Mouse (Mus musculus): Measurements from ENCODE around the gene Kcnd3.

Kcnd3 gene

DNA sequence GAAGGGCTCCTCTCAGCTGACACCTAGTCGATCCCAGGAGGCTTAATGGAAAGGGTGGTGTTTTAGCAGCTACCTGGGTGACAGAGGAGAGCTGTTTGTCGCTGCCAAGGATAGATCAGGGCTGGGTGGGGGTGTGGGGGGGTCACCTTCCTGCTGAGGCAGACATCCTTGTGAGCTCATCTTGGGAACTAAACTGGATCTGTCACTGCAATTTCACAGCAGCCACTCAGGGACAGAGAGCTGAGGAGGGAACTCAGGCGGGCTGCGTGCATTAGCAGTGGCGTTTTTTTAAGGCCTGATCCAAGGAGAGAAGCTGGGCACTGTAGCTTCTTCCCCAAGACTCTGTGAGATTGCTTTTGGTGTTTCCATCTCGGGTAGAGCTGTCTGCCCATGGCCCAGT, 129.0 kb downstream of the Kcnd3 start:
- DNase-seq (ENCODE audit: low spot score in 2 of 2), result no peak

DNA sequence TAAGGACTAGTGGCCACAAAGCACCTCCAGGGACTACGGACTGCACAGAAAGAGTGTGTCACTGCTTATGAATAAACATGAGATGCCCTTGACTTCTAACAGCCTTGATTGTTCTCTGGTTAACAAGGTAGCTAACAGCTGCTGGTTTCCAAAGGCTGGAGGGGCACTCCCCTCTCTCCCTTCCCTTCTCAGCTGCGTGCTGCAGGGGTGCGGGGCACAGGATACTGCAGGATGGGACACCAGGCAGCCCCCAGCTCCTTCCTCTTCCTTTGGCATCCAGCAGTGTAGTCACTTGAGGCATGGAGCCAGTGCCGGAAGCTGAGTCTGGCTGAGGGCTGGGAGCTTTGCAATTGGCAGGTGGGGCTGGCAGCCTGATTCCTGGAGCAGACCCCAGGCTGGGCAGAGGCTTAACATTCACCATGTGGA, 133.6 kb downstream of the Kcnd3 start:
- DNase-seq (ENCODE audit: low spot score in 2 of 2), result no peak

DNA sequence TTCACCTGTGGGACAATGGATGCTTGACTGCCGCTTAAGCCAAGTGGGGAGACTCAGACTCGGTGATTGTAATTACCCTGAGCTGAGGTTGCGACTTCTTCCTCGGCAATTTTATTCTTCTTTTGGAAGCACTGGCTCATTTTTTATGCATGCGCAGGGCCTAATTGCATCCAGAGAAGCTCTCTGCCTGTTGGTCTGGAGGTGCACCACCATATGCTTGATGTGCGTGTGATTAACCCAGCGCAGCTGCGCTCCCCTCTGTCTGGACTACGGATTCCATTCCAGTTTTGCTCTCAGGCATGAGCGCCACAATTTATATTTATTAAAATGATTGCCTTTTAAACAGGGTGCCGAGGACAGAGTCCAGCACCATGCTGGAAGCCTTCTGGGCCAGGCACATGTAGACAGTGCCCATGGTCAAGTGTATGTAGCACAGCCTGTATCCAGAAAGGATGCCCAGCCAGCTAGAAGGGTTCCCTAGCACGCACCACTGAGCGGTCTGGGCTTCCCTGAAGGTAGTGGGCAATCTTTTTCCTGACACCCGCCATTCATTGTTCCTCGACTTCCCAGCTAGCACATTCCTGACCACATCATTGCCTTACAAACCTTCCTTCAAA, 138.0 kb downstream of the Kcnd3 start:
- no peak for DNase-seq (ENCODE audit: low spot score in 2 of 2)

DNA sequence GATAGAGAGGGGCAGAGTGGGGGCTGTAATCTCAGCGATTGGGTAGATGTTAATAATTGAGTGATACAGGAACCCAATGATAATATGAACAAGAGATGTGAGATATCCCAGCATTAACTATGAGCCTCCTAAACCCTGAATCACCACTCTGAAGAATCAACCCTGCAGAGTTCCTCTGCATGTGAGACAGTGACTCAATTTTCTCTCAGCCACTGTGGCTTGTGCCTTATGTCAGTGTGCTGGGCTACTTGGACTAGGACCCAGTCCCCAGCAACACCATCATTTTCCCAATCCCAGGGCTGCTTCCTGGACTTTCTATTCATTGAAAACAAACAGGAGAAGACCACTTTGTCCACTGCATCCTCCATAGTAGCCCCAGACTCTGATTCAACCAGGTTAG, 139.6 kb downstream of the Kcnd3 start:
- DNase-seq (ENCODE audit: low spot score in 2 of 2), result no peak

DNA sequence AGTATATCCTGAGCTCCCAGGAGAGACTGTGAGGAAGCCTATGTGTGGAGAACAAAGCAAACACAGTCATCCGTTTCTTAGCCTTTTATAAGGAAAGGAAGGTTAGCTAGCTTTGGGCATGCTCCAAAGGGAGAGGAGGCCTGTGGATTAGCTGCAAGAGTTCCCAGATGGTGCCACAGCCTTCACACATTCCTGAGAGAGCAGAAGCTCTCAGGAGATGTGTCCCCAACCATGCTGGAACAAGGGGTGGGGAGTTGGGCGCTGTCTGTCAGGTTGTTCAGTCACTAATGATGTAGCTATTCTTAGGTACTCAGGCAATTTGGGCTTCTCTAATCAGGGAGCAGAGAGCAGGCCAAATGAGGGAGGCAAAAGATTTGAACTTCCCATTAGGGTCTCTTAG, 140.1 kb downstream of the Kcnd3 start:
- no peak for DNase-seq (ENCODE audit: low spot score in 2 of 2)

DNA sequence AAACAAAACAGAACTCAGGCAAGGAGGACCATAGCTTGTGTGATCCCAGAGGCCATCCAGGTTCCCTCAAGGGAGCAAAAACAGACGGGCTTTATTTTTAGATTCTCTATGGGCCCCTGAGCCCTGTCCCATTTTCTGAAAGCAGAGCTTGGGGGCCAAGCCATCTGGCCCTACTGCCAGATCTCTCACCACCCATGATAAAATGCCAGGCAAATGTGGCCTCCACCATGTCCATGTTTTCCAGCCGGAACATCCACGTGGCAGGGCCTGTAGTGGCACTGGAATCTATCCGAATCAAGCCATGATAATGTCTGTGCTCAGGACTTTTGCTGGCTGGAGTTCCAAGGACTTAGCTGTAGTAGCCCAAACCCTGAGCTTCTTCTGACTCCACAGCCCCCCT, 148.4 kb downstream of the Kcnd3 start:
- DNase-seq (ENCODE audit: low spot score in 2 of 2), result no peak

DNA sequence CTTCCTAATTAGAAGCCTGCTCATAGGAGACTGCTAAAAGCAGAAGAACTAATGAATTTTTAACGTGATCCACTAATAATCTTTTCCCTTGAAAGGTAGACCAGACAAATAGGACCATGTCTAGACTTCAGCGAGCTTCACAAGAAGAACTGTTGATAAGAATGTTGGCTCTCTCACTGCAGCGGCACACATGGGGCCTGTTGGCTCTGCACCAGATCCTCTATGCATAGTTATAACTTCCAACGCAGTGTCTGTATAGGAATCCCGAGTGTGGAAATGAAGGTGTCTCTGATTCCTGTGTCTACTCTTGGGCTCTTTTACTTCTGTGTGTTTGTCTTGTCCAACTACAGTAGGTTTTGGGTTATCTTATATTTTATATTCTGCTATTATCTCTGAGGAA, 150.8 kb downstream of the Kcnd3 start:
- DNase-seq (ENCODE audit: low spot score in 2 of 2), result peak in 1 of 2 experiments; percentile 47

DNA sequence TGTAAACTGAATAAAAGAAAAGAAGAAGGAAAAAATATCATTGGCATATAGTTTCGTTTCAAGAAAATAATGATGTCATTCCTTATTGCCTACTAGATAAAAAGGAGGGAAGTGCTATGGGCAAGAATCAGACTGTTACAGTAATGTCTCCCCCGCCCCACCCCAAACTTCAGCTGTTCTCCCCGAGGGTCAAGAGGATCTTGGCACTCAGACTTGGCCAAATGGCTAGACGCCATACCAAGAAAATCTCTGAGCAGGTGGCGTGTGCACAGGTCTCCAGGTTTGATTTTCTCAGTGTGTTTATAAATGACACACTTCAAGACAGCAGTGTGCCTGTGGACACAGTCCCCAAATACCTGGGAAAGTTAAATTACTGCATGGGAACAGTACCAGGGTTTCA, 153.6 kb downstream of the Kcnd3 start:
- DNase-seq (ENCODE audit: low spot score in 2 of 2), result no peak

DNA sequence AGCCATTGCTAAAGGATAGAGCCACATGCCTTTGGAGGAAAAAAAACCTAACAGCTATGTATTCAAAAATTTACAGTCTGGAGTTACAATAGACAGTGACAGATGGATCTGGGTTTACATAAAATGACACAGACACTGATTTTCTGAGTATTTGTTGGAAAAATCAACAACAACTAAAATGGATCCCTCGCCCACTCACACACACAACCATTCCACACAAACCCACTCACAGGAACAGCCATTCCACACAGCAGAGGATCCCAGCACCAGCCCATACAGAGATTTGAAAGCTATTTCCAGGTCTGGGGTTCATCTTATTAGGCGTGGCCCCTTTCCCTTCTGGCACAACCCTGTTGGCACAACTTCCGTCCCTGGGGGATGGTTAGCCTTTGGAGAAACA, 156.7 kb downstream of the Kcnd3 start:
- no peak for DNase-seq (ENCODE audit: low spot score in 2 of 2)

DNA sequence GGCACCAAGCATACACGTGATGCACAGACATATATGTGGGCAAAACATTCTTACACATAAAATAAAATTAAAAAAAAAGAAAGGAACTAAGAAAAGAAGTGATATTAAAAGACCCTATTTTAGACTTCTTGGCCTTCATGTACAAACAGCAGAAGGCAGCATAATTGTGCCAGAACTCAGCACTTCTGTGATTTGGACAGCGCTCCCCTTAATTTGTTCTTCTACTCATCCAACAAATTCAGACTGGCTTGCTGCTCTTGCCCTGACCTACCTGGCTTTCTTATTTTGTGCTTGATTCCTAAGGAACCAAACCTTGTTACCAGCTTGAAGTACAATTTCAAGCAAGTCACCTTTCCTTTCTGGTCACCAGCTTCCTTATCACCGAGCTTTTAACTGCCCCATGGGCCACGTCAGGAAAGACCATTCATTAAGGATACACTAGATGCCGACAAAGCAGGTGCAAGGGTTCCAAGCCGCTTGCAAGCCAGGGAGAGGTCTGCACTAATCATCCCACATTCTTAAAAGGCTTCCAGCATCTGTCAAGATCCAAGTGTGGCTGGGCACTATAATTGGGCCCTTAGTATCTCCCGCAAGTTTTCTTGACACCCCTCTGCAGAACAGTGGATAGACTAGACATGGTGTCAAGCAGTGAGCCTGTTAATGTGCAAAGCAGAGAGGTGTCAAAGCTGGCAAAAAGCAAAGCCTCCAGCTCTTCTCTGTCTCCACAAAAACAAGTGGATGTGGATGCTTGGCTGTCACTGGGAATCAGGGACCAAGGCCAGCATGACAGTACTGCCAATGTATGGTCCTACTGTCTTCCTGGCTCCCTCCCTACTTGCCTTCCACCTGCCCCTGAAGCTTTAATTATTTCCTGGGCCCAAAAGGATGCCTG, 159.6 kb downstream of the Kcnd3 start:
- DNase-seq (ENCODE audit: low spot score in 2 of 2), result no peak

DNA sequence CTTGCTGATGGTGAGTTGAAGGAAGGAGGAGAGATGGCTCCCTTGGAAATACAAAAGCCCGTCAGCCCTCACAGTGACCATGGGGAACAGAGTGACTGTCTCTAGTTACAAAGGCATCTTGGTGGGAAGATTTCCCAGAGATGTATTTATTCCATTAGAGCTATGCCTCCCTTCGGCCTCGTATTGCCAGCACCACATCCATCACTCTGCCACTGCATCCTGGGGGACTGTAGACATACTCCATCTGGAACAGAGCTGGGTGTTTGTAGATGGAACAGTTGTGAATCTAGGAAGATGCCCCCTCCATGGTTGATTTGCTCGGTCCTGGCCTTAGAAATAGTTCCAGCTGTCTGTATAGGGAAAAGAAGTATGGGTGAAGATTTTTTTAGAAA, 160.3 kb downstream of the Kcnd3 start:
- no peak for DNase-seq (ENCODE audit: low spot score in 2 of 2)

DNA sequence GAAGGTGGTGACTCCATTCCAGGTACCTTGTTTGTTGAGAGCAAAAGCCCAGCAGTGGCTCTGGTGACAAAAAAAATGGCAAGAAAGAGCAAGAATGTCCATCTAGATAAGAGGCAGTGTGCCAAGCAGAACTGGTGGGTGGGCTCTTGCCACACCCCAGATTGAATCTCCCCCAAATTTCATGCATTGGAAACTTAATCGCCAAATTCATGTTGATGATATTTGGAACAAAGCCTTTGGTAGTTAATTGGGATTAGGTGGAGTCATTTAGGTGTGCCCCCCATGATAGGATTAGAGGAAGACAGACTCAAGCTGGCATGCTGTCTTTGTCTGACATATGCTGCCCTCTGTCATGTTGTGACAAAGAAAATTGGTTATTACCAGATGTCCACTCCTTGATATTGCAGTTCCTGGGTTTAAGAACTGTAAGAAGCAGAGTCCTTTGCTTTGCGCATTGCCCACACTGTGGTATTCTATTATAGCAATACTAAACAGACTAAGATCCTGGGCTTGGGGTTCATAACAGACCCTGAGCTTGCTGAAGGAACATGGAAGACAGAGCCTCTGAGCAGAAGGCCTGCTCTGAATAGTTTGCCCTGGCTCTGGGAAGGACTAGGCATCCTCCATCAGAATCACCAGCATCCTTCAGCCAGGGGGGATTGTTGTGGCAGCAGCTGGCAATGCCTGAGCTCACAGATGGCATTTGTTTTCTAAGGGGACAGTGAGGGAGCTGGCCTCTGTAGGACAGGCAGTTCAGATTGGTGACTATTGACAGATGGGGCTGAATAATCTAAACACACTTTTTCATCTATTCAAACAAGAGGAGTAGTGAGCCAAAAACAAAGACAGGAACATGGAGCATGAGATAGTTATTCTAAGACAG, 165.0 kb downstream of the Kcnd3 start:
- no peak for DNase-seq (ENCODE audit: low spot score in 2 of 2)

DNA sequence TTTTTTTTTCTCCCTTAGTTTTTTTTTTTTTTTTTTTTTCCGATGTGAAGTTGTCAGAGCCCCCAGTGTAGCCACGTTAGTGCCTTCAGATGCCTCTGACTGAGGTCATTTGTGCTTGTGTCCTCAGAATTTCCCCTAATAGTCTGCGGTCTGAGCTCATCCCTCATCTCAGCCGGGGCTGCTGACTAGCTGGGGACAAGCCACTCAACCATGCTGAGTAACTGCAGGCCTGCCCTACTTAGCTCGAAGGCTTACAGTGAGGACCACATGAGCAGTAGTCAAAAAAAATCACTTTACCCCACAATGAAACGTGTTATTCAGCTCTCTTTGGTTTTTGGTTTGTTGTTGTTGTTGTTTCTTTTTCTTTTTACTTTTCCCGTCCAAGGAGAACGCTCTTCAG, 169.0 kb downstream of the Kcnd3 start:
- DNase-seq (ENCODE audit: low spot score in 2 of 2), result no peak

DNA sequence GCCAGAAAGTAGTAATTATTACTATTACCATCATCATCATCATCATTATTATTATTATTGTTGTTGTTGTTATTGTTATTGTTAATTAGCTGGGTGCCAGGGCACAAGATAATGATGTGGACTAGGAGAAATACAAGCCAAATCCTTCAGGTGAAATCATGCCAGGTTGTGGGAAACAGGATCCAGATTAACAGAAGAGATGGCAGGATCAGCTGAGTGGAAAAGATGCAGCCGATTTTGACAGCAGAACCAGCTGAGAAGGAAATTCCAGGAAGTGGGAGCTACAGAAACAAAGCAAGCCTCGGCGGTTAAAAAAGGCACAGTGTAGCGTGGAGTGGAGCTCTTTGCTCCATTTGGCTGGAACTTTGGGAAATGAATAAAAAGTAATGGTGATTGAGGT, 171.0 kb downstream of the Kcnd3 start:
- DNase-seq (ENCODE audit: low spot score in 2 of 2), result no peak

DNA sequence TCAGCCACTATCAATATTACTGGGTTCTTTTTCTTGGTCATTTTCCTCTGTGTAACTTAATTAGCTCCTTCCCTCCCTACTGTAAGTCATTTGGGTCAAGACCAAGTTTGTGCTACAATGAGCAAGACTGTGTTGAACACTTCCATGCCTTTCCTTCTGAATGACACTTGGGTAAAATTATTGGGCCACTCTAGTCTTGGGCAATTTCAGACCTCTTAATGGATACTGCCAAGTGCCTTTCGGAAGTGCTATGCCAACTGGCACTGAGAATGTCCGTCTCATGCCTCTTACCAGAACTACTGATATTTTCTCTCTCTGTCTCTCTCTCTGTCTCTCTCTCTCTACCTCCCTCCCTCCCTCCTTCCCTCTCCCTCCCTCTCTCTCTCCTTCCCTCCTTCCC, 173.8 kb downstream of the Kcnd3 start:
- no peak for DNase-seq (ENCODE audit: low spot score in 2 of 2)

DNA sequence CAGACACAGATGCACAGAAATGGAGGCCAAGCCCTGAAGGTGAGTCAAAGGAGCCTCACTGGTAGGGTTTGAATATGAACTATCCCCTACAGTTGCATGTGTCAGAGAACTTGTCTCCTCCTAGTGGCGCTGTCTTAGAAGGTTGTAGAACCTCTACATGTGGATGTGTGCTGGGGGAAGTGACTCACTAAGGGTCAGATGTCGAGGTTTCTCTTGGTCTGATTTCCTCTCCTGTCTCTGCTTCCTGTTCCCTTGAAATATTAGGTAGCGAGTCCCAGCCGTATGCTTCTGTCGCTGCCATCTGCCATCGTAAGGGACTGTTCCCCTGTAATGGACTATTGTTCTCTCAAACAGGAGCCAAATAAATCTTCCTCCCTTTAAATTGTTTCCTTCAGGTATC, 175.1 kb downstream of the Kcnd3 start:
- no peak for DNase-seq (ENCODE audit: low spot score in 2 of 2)

DNA sequence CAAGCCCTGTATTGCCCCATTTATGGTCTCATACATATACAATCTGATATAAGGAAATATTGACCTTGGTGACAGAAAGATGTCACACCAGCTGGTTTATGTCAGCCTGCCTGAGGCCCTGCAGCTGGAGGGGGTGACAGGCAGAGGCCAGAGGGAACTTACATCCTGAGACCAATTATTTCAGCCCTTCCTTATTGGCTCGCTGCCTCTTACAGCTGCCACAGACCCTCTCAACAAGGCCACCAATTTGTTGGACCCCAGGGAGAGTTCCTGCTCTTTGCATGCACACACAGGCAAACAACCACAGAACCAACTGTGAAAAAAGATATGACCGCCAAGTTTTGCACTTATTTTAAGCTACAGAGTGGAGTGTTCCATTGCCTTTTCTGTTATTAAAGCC, 180.2 kb downstream of the Kcnd3 start:
- no peak for DNase-seq (ENCODE audit: low spot score in 2 of 2)

DNA sequence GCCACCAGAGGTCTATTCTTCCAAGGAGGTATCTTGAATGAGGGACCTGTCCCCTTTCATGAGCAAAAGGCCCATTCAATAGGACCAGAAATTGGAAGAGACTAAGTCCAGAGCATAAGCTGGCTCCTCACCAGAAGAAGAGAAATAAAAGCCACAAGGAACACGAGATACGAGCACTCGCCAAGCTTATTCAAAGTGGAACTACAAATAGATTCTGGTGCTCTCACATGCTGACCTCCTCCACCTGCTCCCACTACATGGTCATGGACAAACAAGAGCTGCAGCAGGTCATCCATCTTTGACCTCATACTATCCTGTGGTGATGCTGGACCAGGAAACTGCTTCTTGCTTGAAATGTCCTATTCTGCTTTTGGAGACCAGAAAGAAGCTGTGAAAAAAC, 180.9 kb downstream of the Kcnd3 start:
- DNase-seq (ENCODE audit: low spot score in 2 of 2), result no peak

DNA sequence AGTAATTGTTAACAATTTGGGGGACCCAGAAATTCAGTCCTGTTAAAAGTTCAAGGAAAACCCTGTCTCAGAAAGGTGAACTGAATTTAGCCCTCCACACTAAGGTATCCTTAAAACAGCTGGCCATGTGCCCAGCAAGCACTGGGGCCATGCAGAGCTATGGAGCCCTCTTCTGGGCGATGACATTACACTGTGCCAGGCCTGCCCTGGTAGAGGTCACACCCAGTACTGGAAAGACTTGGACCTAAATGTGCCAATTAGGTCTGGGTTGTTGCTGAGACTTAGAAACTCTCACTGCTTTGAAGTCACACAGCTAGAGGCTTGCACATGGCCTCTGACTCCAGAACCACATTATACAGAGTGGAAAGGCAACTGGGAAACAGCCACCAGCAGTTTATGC, 190.1 kb downstream of the Kcnd3 start:
- DNase-seq (ENCODE audit: low spot score in 2 of 2), result peak in 1 of 2 experiments; percentile 37

DNA sequence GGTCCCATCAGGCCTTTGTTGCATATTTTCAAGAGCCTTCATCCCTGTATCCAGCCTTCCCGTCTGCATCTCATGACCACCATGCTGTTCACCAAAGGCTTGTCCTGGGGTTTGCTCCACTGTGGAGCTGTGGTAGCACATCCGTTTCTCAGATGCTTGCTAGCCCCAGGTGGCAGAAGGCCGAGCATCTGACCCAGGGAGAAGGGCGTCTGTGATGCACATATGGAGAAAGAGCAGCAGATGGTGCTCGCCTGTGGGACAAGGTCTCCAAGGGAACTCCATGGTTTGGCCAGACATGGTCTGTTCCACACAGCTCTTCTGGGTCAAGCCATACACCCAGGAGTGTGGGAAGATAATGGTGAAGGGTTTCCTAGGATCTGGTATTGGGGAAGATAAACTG, 191.4 kb downstream of the Kcnd3 start:
- no peak for DNase-seq (ENCODE audit: low spot score in 2 of 2)

DNA sequence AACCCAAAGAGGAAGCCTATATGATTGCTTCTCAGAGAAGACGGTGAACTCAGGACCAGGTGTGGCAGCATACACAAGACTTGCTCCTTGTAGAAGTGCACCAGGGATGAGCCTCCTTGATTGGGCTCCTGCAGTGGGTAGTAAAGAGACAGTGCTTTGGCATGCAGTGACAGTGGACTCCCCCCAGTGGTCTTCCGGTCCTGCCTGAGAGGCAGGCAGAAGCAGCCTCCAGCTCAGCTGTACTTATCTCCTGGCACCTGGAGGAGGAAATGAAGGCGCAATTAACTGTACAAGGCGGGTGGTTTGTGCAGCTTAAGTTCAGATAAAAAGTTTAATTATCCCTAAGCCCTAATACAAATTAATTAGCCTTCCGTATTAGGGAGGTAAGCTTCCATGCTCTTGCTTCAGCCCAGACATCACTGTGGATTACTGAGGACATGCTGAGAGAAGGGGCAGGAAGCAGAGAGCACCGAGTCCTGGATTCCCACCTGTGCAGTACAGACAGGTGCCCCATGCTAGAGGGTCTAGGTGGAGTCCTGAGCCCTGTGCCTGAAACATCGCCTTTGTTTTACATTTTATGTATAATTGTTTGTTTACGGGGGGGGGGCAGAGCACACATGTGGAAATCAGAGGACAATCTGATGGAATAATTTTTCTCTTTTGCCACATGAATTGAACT, 196.9 kb downstream of the Kcnd3 start:
- DNase-seq (ENCODE audit: low spot score in 2 of 2), result no peak

All from frontal cortex, postnatal 36 days (tissue).